In the genomic region with DNA sequence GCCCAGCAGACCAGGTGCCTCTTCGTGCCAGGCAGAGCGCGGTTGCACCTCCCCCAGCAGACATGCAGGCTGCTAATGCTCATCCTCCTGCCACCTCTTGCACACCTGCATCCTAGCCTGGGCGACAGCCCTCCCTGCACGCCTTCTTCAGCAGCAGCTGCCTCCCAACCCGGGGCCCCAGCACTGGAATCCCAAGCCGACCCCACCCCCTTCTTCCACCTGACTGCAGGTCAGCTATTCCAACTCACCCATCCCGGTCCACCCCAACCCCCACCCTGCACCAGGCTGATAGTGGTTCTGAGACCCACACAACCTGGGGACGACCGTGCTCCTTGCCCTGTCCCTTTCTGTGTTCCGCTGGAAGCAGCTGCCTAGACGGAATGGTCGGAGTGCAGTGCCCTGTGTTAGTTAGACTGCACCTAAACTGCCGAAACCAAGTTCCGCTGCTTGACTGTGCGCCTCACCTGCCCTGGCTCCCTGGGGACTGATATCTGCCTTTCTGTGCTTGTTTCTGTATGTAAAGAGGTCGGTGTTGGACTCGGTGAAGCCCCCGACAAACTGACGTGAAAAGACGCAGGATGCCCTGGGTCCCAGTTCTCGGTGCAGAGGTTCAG, we compare ENCODE assay signal across 8 mouse cellular contexts.
DNase-seq lines count a peak whose midpoint lies in the region; ATAC-seq lines count a peak whose summit lies in the region.

No protein-coding gene starts in this region.

- peak overlapping the region; percentile 59; the same call in 1 of the 2 replicates for H3K27ac ChIP-seq in heart, embryonic 10.5 days
- H3K27ac ChIP-seq in hindbrain, embryonic 14.5 days = no peak overlapping the region
- no peak overlapping the region for H3K27ac ChIP-seq in midbrain, embryonic 12.5 days (replicated peaks)

- DNase-seq in heart, embryonic 10.5 days (ENCODE audit: low spot score) = no peak
- DNase-seq in heart, postnatal 10 days = no peak
- peak; percentile 27 for DNase-seq in ES-CJ7 (ENCODE audit: low read depth, low spot score)
- no peak for DNase-seq in hindbrain, embryonic 14.5 days (ENCODE audit: low spot score)
- DNase-seq in cerebellum, adult 11 months = no peak
- DNase-seq in lung, postnatal 14 days = no peak

- H3K9me3 ChIP-seq in heart, embryonic 10.5 days = no peaks in the 10 kb centered on the region
- H3K9me3 ChIP-seq in hindbrain, embryonic 14.5 days (ENCODE audit: control insufficient read depth, low read length) = no peaks in the 10 kb centered on the region
- no peaks in the 10 kb centered on the region for H3K9me3 ChIP-seq in midbrain, embryonic 12.5 days

- ATAC-seq in hindbrain, embryonic 14.5 days (ENCODE audit: low FRiP score) = 0 out of 2 replicates have a peak, but pooled peaks have one; percentile 8
- no peak for ATAC-seq in midbrain, embryonic 12.5 days (ENCODE audit: low FRiP score, low read depth)
- ATAC-seq in activated CD4-positive, CD25-positive, alpha-beta regulatory T cell, adult 4 months = no peak

- H3K4me2 ChIP-seq in hindbrain, embryonic 14.5 days (replicated peaks) = peak overlapping the region; percentile 88
- H3K4me2 ChIP-seq in midbrain, embryonic 12.5 days (replicated peaks) = peak overlapping the region; percentile 98

- H3K9ac ChIP-seq in hindbrain, embryonic 14.5 days = peak overlapping the region; percentile 46
- no peak overlapping the region for H3K9ac ChIP-seq in midbrain, embryonic 12.5 days (replicated peaks)

- H3K4me3 ChIP-seq in heart, embryonic 10.5 days = peak overlapping the region; percentile 69
- H3K4me3 ChIP-seq in hindbrain, embryonic 14.5 days (replicated peaks; ENCODE audit: low read length) = peak overlapping the region; percentile 54
- peak overlapping the region; percentile 58 for H3K4me3 ChIP-seq in midbrain, embryonic 12.5 days

- no peaks in the 10 kb centered on the region for H3K36me3 ChIP-seq in heart, embryonic 10.5 days
- H3K36me3 ChIP-seq in hindbrain, embryonic 14.5 days (replicated peaks; ENCODE audit: control insufficient read depth, insufficient read depth) = no peaks in the 10 kb centered on the region
- no peaks in the 10 kb centered on the region for H3K36me3 ChIP-seq in midbrain, embryonic 12.5 days

- peaks cover 75% of the 10 kb centered on the region for H3K27me3 ChIP-seq in heart, embryonic 10.5 days (ENCODE audit: insufficient read depth, poor library complexity, severe bottlenecking)
- H3K27me3 ChIP-seq in hindbrain, embryonic 14.5 days (ENCODE audit: control insufficient read depth, insufficient read depth, low read length) = peaks cover 39% of the 10 kb centered on the region
- peaks cover 56% of the 10 kb centered on the region for H3K27me3 ChIP-seq in midbrain, embryonic 12.5 days

- intact Hi-C loops in heart, postnatal 10 days (cut with DNase I) = no loop called here

- H3K4me1 ChIP-seq in heart, embryonic 10.5 days = peaks cover 35% of the 10 kb centered on the region
- no peaks in the 10 kb centered on the region; the same call in 1 of the 2 replicates for H3K4me1 ChIP-seq in hindbrain, embryonic 14.5 days (replicated peaks; ENCODE audit: control insufficient read depth, insufficient read depth, low read length)
- H3K4me1 ChIP-seq in midbrain, embryonic 12.5 days = peaks cover 12% of the 10 kb centered on the region

- 3% methylated on average over 22 of the region's 22 CpGs for WGBS in heart, embryonic 10.5 days
- WGBS in hindbrain, embryonic 14.5 days = 2% methylated on average over 22 of the region's 22 CpGs
- WGBS in midbrain, embryonic 12.5 days = 2% methylated on average over 21 of the region's 22 CpGs
